10 mouse cellular contexts compared by ENCODE assay signal in the genomic region with DNA sequence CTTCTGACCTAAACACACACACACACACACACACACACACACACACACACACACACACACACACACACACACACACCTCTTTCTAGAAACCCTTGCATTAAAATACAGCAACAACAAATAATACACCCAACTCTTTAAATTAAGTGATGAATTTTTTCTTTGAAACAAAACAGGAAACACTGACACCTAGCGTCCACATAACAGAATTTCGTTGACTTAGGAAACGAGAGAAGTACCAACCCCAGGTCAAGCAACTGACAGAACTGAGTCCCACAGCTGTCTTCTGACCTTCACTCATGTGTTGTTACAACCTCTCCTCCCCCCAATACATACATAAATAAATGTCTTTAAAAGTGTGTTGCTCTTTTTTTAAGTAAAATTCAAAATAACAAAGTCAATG. TPM values are rescaled to one million over a fixed set of nuclear protein-coding genes. Genes with fewer than 3 reads are reported as not detected.
A peak's percentile ranks its signal among the peaks of the same experiment; 100 is the strongest.
DNase-seq lines count a peak whose midpoint lies in the region; ATAC-seq and TF ChIP-seq lines count a peak whose summit lies in the region.
"Had no signal": no experiment of that assay in that cellular context is flagged by ENCODE, and none has a peak within 500 bp of the region (broad histone marks: within the 10 kb centered on the region; RNA-seq: fewer than 3 reads in every experiment).

No protein-coding gene starts in this region.

- H3K4me3 ChIP-seq in hindbrain, embryonic 14.5 days (replicated peaks; ENCODE audit: low read length) = no peak overlapping the region
- H3K4me3 ChIP-seq in hindbrain, embryonic 13.5 days = no peak overlapping the region
- no peak overlapping the region for H3K4me3 ChIP-seq in ES-E14 (ENCODE audit: insufficient read depth in 1 of 2, low read depth in 1 of 2, low read length in 2 of 2, poor library complexity in 1 of 2, severe bottlenecking in 1 of 2)
- no peak overlapping the region for H3K4me3 ChIP-seq in embryonic facial prominence, embryonic 14.5 days (ENCODE audit: low read depth, low read length)
- H3K4me3 ChIP-seq: embryonic facial prominence, embryonic 12.5 days; neural tube, embryonic 13.5 days had no signal

- no peak for ATAC-seq in hindbrain, embryonic 14.5 days (ENCODE audit: low FRiP score)
- ATAC-seq in hindbrain, embryonic 13.5 days (ENCODE audit: low FRiP score) = no peak
- no peak for ATAC-seq in embryonic facial prominence, embryonic 14.5 days (ENCODE audit: low read depth)

- in situ Hi-C loops in ES-E14 (cut with MboI; ENCODE audit: low sequenced_read_pairs in 2 of 2, unreplicated experiment in 2 of 2) = no loop called here

- no peak overlapping the region for H3K4me2 ChIP-seq in hindbrain, embryonic 14.5 days (replicated peaks)
- H3K4me2 ChIP-seq in hindbrain, embryonic 13.5 days = no peak overlapping the region
- no peak overlapping the region for H3K4me2 ChIP-seq in embryonic facial prominence, embryonic 14.5 days (ENCODE audit: low read depth, low read length)
- H3K4me2 ChIP-seq: embryonic facial prominence, embryonic 12.5 days; neural tube, embryonic 13.5 days had no signal

- H3K9me3 ChIP-seq in hindbrain, embryonic 14.5 days (ENCODE audit: control insufficient read depth, low read length) = no peaks in the 10 kb centered on the region
- H3K9me3 ChIP-seq in hindbrain, embryonic 13.5 days = no peaks in the 10 kb centered on the region
- no peaks in the 10 kb centered on the region for H3K9me3 ChIP-seq in ES-E14 (ENCODE audit: control insufficient read depth, insufficient read depth, low read depth, low read length)
- no peaks in the 10 kb centered on the region for H3K9me3 ChIP-seq in embryonic facial prominence, embryonic 14.5 days (ENCODE audit: control insufficient read depth, low read length)
- H3K9me3 ChIP-seq: embryonic facial prominence, embryonic 12.5 days; neural tube, embryonic 13.5 days had no signal

- H3K27me3 ChIP-seq in hindbrain, embryonic 14.5 days (ENCODE audit: control insufficient read depth, insufficient read depth, low read length) = no peaks in the 10 kb centered on the region
- no peaks in the 10 kb centered on the region for H3K27me3 ChIP-seq in hindbrain, embryonic 13.5 days
- no peaks in the 10 kb centered on the region for H3K27me3 ChIP-seq in embryonic facial prominence, embryonic 14.5 days (replicated peaks; ENCODE audit: control insufficient read depth, insufficient read depth, low read length)
- H3K27me3 ChIP-seq: embryonic facial prominence, embryonic 12.5 days; neural tube, embryonic 13.5 days had no signal

- 1% methylated on average over 3 of the region's 3 CpGs for WGBS in hindbrain, embryonic 14.5 days
- WGBS in hindbrain, embryonic 13.5 days = 4% methylated on average over 3 of the region's 3 CpGs
- WGBS in embryonic facial prominence, embryonic 14.5 days = 1% methylated on average over 3 of the region's 3 CpGs

- DNase-seq in hindbrain, embryonic 14.5 days (ENCODE audit: low spot score) = peak; percentile 84
- DNase-seq in 416B (ENCODE audit: low read depth) (peak; percentile 78), ES-E14 (ENCODE audit: low read depth, low spot score) (peak; percentile 19)
- peak; percentile 62 for DNase-seq in embryonic facial prominence, embryonic 14.5 days (ENCODE audit: low spot score)
- DNase-seq in ovary, postnatal 36 days (ENCODE audit: low spot score) = no peak
- no peak for DNase-seq in left cerebral cortex, postnatal 4 days
- DNase-seq in layer of hippocampus, postnatal 25 days (ENCODE audit: extremely low spot score in 1 of 2, low spot score in 1 of 2) = no peak

- peaks cover 19% of the 10 kb centered on the region for H3K36me3 ChIP-seq in hindbrain, embryonic 14.5 days (replicated peaks; ENCODE audit: control insufficient read depth, insufficient read depth)
- H3K36me3 ChIP-seq in hindbrain, embryonic 13.5 days = peaks cover 11% of the 10 kb centered on the region
- peaks cover 5% of the 10 kb centered on the region for H3K36me3 ChIP-seq in ES-E14 (ENCODE audit: control insufficient read depth, insufficient read depth, low read length, poor library complexity, severe bottlenecking)
- peaks cover 19% of the 10 kb centered on the region for H3K36me3 ChIP-seq in embryonic facial prominence, embryonic 14.5 days (ENCODE audit: control insufficient read depth, insufficient read depth, low read length)

- intact Hi-C loops in left cerebral cortex, postnatal 4 days (cut with DNase I) = loop anchor here (10.0 kb wide), 1 partner anchor 357 kb away; no protein-coding TSS in a partner anchor

- H3K4me1 ChIP-seq in hindbrain, embryonic 14.5 days (replicated peaks; ENCODE audit: control insufficient read depth, insufficient read depth, low read length) = no peaks in the 10 kb centered on the region
- no peaks in the 10 kb centered on the region for H3K4me1 ChIP-seq in hindbrain, embryonic 13.5 days (replicated peaks)
- no peaks in the 10 kb centered on the region for H3K4me1 ChIP-seq in ES-E14 (ENCODE audit: control insufficient read depth in 2 of 2, insufficient read depth in 2 of 2, low read length in 2 of 2, poor library complexity in 1 of 2)
- H3K4me1 ChIP-seq in embryonic facial prominence, embryonic 14.5 days (ENCODE audit: control insufficient read depth, insufficient read depth, low read length) = no peaks in the 10 kb centered on the region
- H3K4me1 ChIP-seq: embryonic facial prominence, embryonic 12.5 days; neural tube, embryonic 13.5 days had no signal

- no peak overlapping the region for H3K27ac ChIP-seq in hindbrain, embryonic 14.5 days
- H3K27ac ChIP-seq in hindbrain, embryonic 13.5 days = no peak overlapping the region
- H3K27ac ChIP-seq in ES-E14 (ENCODE audit: insufficient read depth, low read depth, low read length, poor library complexity, severe bottlenecking) = no peak overlapping the region
- H3K27ac ChIP-seq in embryonic facial prominence, embryonic 14.5 days (replicated peaks; ENCODE audit: low read depth, low read length) = no peak overlapping the region
- H3K27ac ChIP-seq: embryonic facial prominence, embryonic 12.5 days; neural tube, embryonic 13.5 days had no signal

- H3K9ac ChIP-seq in hindbrain, embryonic 14.5 days = no peak overlapping the region
- H3K9ac ChIP-seq in hindbrain, embryonic 13.5 days = no peak overlapping the region
- no peak overlapping the region for H3K9ac ChIP-seq in ES-E14 (ENCODE audit: insufficient read depth, low read depth, low read length, poor library complexity, severe bottlenecking)
- H3K9ac ChIP-seq in embryonic facial prominence, embryonic 14.5 days (ENCODE audit: low read depth, low read length) = no peak overlapping the region
- H3K9ac ChIP-seq: embryonic facial prominence, embryonic 12.5 days; neural tube, embryonic 13.5 days had no signal

TF ChIP-seq in ES-E14, 5 proteins besides CTCF, POLR2A, EP300 and RAD21:
- TF ChIP-seq HCFC1 (IDR thresholded peaks at IDR 0.05; ENCODE audit: borderline replicate concordance, insufficient read depth, low read length) = no peak
- no peak for TF ChIP-seq ZNF384 (IDR thresholded peaks at IDR 0.05; ENCODE audit: low read depth, low read length)
- TF ChIP-seq CHD2 (IDR thresholded peaks at IDR 0.05; ENCODE audit: low read depth, low read length) = no peak
- TF ChIP-seq ZC3H11A (IDR thresholded peaks at IDR 0.05; ENCODE audit: borderline replicate concordance, low read depth, low read length) = no peak
- TF ChIP-seq MAFK (IDR thresholded peaks at IDR 0.05; ENCODE audit: insufficient read depth, low read depth, low read length) = no peak

RNA-seq across cellular contexts. Expression of gene Uimc1, which starts 28.8 kb away (rescaled TPM):
- 20.8 and 21.5 TPM in 2 replicates for polyA plus RNA-seq in hindbrain, embryonic 14.5 days (2014; fragmentation: Nextera tagmentation; extraction: Ambion mirVana)
- polyA plus RNA-seq in hindbrain, embryonic 13.5 days (2015; fragmentation: Nextera tagmentation; extraction: Ambion mirVana) = 20.0 and 20.3 TPM in 2 replicates
- 70.9 and 77.6 TPM in 2 replicates for total RNA-seq in ES-E14 (2012; rRNA removed)
- 27.5 and 29.9 TPM in 2 replicates for polyA plus RNA-seq in embryonic facial prominence, embryonic 14.5 days (2014; fragmentation: Nextera tagmentation; extraction: Ambion mirVana)
- total RNA-seq in left cerebral cortex, postnatal 4 days (2021) = 10 to 100 TPM; 18.3 to 21.4 TPM
- 10 to 100 TPM; 17.8 to 22.1 TPM for total RNA-seq in layer of hippocampus, postnatal 25 days (2021)

RNA-seq across cellular contexts. Expression of gene Zfp346, which starts 33.8 kb away (rescaled TPM):
- 30.9 and 33.4 TPM in 2 replicates for polyA plus RNA-seq in hindbrain, embryonic 14.5 days (2014; fragmentation: Nextera tagmentation; extraction: Ambion mirVana)
- polyA plus RNA-seq in hindbrain, embryonic 13.5 days (2015; fragmentation: Nextera tagmentation; extraction: Ambion mirVana) = 25.0 and 28.2 TPM in 2 replicates
- 33.9 and 36.0 TPM in 2 replicates for total RNA-seq in ES-E14 (2012; rRNA removed)
- 21.3 and 26.2 TPM in 2 replicates for polyA plus RNA-seq in embryonic facial prominence, embryonic 14.5 days (2014; fragmentation: Nextera tagmentation; extraction: Ambion mirVana)
- total RNA-seq in left cerebral cortex, postnatal 4 days (2021) = 10 to 100 TPM; 42.8 to 45.8 TPM
- total RNA-seq in layer of hippocampus, postnatal 25 days (2021) = 10 to 100 TPM; 45.6 to 51.3 TPM

RNA-seq across cellular contexts. Expression of gene Hk3, which starts 50.1 kb away (rescaled TPM):
- polyA plus RNA-seq in hindbrain, embryonic 14.5 days (2014; fragmentation: Nextera tagmentation; extraction: Ambion mirVana) = 0.70 and 0.83 TPM in 2 replicates
- 1.1 and 1.2 TPM in 2 replicates for polyA plus RNA-seq in hindbrain, embryonic 13.5 days (2015; fragmentation: Nextera tagmentation; extraction: Ambion mirVana)
- 0.04 and 0.05 TPM in 2 replicates for total RNA-seq in ES-E14 (2012; rRNA removed)
- polyA plus RNA-seq in embryonic facial prominence, embryonic 14.5 days (2014; fragmentation: Nextera tagmentation; extraction: Ambion mirVana) = 1.8 and 2.1 TPM in 2 replicates
- 1 to 10 TPM; 1.1 to 1.3 TPM for total RNA-seq in left cerebral cortex, postnatal 4 days (2021)
- 1 to 10 TPM; 1.0 to 1.2 TPM for total RNA-seq in layer of hippocampus, postnatal 25 days (2021)

Comparison
In these comparisons a context has a peak if more than half of its experiments do, and no peak if none do; other contexts are left out.
1. DNase-seq: peak in hindbrain, embryonic 14.5 days (single experiment), 416B (single experiment), ES-E14 (single experiment) and embryonic facial prominence, embryonic 14.5 days (single experiment); none in ovary, postnatal 36 days (single experiment), left cerebral cortex, postnatal 4 days (single experiment) and layer of hippocampus, postnatal 25 days (0 of 2).